Mouse (Mus musculus) adrenal gland, postnatal 4 days (tissue): ENCODE measurements around the gene Egfem1. TPM values are rescaled to one million over a fixed set of nuclear protein-coding genes. Genes with fewer than 3 reads are reported as not detected.

Experiments
- DNase-seq, 2 experiments: peaks; one replicate each; pipeline ENCODE4 v3.0.0; 2021 to 2022; ENCODE audit warnings: low spot score in 2 of 2, mixed read lengths in 2 of 2
- total RNA-seq, 2 experiments: library from RNA; stranded (reverse); gene quantifications; 2 replicates each; pipeline ENCODE4 v1.2.3; 2021

Gene Egfem1
- total RNA-seq, 2 experiments from 2014 or later: 0.45 TPM

DNA sequence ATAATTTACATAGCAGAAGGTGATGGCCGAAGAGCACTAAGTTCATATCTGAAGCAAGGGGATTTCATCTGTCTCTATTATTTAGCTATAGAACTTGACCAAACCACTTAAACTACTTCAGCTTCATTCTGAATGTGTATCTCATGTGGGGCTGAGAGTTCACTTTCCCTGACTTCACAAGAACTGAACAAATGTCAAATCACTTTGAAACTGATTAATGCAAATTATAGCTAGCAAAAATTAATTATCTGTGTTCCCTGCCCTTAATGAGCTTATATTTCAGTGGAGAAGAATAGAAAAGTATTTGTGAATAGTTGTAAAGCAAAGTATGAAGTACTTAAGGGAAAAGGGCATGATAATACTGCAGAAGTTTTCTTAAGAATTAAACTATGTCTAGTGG is 481.3 kb downstream of the Egfem1 start:
- no peak for DNase-seq

DNA sequence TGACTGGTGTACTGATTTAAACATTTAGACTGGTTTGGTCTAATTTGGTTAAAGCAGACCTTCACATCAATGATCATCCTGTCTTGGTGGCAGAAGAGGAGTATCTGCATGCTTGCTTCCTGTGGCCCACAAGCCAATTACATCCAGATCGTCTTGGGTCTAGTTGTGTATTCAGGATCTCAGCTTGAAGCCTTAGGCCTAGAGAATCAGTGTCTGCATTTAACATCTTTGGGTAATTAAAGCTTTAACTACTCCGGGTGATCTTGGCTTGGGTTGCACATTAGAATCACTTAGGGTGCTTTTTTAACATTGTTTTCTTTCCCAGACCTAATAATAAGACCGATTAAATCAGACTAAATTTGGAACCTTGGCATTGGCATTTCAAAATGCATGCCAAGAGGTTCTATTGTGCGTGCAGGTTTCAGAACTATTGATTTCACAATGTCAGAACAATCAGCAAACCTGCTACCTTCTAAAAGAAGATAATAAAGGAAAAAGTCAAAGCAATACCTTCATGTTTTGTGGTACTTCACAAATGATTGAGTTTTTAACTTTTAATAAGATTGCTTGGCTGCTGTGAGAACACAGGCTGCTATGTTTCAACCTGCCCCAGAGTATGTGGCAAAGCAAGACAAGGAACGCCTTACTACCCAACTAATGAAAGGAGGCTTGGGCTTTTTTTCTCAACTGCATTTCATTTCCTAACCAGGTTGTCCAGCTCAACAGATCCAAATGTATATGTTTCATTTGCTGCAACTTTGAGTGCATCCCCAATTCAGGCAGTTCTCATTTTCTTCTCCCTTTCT is 496.4 kb downstream of the Egfem1 start:
- no peak for DNase-seq

DNA sequence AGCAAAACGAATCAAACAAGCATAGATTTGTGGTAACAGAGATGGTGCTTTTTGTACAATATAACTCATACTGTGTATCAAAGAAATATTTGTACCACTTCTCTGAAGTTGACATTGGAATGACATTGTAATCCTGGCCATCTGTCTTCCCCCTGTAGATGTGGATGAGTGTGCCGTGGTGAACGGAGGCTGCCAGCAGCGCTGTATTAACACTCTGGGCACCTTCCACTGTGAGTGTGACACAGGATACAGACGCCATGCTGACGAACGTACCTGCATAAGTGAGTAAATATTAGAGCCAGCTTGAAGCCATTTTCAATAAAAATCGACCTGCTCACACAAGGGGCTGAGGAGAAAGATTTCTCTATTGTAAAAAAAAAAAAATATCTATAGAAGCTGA is 500.9 kb downstream of the Egfem1 start:
- DNase-seq: no peak

DNA sequence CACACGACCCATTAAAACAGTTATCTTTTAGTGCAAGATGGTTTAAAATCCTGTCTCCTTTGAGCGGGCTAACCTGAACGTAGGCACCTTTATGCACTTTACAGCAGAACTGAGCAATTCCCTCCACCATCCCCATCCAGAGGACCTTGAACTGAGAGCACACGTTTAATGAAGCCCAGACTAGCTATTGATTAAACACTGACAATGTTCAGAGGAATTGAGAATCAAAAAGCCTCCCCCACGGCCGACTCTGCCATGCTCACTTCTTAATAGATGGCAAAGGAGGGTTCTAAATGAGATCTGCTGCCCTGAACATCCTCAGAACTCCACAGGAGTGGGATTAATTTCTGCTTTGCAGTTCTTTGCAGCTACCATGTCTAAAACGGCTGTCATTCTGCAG is 520.3 kb downstream of the Egfem1 start:
- DNase-seq: no peak

DNA sequence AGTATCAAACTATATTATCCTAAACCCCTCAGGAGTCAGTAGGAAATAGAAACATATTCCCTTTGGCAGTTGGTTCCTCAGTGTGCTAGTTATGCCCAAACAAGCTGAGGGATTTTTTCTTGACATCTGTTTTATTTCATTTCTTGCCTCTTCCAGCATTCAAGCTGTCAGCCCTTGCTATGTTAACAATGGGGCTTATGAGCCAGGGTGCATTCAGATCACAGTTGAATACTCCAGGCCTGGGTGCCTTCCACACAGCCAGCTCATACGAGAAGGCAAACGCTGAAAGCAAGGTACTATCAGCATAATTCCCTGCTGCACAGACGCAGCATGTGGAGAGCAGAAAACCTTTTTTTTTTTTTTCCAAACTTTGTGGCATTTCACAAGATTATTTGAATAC is 526.9 kb downstream of the Egfem1 start:
- no peak for DNase-seq

DNA sequence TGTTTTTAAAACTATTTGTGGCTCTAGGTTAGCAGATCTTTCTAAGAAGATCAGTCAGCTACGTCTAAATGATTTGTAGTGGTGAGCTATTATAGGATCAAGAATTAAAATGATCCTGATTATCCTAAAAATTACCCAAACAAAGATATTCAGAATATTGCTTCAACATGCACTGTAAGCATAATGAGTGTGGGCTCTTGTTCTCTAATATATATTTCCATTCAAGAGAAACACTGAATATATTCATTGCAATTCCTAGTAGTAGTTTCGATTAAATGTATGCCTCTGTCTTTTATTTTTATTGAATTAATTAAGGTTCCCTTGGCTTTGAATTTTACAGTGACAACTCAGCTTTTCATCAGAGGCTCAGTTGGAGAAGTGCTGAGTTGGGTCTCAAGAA is 527.4 kb downstream of the Egfem1 start:
- DNase-seq: no peak

DNA sequence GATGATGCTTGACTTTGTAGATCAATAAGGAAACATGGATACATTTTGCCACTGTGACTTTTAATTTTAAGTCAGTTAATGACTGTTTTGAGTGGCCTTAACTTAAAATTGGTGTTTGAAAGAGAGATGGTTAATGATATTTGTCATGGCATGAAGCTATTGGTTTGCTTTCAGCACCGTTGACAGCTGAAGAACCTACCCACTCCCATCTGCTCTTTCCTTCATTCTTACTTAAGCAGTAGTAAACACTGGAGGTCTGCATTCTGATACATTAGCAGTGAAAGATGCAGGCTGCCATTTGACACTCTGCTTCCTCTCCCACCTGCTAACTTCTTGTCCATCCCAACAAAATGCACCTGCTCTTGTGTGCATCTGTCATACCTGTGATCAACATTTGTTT is 537.8 kb downstream of the Egfem1 start:
- no peak for DNase-seq

DNA sequence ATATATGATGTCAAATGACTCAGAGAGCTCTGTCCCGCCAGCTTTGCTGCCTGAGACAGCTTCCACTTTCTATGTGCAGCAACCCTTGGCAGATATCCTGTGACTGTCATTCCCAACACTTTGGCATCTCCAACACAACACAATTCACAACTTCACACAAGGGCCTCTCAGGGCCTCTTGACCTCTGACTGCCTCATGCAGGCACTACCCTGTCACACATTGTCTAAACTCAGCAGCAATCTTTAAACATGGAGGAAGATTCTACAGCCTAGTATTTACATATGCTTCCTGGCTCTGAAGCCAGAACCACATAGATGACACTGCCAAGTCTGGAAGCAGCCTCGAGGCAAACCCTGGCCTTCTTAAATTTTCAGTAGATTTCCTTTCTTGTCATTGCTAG is 558.0 kb downstream of the Egfem1 start:
- DNase-seq: no peak

DNA sequence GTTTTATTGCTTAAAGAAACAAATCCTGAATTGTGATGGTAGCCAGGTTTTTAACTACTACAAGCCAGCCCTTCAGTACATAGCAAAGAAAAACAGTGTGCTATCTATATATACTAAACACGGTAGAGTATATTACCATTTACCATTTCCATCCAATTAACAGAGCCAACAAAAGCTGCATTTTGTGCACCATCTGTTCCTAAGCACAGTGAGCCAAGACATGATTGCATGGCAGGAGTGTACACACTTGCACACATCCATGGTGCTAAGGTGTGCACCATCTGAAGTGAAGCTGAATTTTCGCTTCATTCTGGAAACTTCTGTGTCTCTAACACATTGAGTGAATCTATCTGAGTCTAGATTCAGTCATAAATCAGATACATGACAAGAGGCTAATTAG is 585.0 kb downstream of the Egfem1 start:
- no peak for DNase-seq

DNA sequence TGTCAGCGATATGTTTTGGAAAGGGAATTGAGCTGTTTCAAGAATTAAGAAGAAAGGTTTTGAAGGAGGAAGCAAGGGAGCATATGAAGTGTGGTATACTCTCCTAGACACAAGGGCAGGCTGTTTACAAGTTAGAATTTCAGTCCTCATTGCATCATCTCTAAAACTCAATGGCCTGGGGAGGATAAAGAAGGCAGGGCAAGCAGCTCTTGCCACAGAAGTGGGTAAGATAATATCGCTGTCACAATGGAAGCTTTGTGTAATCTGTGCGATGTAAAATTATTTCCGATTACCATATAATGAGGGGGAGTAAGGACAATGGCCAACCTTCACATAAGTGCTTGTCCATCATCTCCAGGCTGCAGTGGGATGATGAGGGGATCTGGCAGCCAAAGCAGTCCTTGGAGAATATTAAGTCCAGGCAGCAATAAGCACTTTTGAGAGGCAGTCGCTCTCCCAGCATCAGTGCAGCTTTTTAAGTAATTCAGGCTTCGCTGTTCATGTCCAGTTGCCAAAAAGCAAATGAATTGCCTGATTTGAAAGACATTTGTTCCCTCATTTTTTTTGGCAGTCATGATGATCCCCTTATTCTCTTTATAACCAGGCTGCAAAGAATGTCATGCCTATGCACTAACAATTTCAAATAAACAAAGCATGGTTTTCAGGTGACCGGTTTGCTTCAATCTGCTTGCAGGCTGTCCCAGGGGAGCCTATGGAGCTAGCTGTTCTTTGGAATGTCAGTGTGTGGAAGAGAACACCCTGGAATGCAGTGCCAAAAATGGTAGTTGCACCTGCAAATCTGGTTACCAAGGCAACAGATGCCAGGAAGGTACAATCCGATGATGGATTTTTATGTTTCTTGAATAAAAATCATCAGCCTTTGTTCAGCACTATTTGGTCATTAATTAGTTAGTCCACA is 607.8 kb downstream of the Egfem1 start:
- DNase-seq: no peak

DNA sequence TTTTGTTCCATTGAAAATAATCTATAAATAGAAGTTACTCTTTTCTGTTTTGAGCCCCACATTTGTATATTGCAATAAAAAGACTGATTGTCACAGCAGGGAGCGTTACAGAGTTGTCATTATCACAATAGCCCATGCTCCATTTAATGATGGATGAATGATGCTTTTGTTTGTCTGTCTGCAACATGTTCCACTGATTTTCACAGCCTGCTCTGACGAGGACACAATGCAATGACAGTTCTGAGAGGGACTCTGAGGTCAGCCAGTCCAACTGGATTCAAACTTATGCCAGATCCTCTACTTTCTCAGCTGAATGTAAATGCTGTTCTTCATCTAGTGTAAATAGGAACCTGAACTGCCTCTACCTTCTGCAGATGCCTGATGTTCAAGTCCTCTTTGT is 619.3 kb downstream of the Egfem1 start:
- DNase-seq: no peak

DNA sequence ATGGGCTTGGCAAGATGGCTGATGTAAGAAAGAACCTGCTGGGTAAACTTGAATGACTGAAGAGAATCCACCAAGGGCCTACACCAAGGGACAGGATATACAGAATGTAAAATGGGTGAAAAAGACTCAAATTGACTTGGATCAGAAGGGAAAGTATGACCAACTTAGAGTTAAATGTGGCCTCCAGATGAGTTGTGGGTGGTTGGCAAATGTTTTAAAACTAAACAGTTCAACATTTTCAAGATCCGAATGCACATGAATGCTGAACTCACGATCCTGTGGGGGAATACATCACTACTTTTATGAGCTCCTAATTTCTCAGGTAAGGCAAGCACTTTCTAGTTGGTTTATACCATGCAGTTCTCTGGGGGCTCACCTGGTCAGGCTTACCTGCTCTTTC is 625.0 kb downstream of the Egfem1 start:
- DNase-seq: no peak

DNA sequence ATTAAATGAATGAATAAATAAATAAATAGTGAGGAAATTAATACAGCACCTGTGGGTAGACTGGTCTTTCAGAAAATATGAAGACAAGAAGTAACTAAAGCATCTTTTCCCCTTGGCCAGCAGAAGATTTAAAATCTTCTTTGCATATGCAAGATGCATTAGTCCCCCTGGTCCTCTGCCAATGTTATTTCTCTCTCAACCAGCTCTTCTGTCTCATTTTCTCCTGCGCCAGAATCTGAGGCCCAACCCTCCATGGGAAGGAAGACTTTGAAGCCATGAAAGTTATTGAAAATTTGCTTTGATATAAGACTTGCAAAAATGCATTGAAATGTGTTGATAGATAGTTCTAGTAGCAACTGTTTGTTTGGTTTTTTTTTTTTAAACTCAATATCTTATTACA is 625.6 kb downstream of the Egfem1 start:
- no peak for DNase-seq

DNA sequence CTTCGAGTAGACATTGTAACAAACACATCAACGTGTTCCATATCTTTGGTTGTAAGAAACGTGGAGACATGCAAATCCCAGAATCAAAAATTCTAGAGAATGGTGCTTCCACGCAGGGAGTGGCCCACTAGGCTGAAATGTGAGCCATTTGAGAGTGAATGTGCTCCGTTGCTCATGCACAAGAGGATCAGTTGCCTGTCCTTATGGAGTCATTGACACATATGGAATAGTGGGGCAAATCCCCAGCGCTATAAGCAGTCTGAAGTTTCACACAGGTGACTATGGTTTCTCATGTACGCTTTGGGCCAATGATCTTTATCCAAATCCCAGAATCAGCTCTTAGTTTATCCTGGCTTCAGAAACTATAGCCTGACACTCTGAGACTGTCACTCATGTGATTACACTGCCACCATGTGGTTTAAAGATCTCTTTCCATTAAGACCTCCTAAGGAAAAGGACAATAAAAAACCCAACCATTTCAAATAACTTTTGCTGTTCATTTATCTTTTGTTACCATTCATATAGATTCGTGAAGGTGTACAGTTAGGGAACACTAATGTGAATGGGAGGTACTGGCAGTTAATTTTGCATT is 644.6 kb downstream of the Egfem1 start:
- no peak for DNase-seq

DNA sequence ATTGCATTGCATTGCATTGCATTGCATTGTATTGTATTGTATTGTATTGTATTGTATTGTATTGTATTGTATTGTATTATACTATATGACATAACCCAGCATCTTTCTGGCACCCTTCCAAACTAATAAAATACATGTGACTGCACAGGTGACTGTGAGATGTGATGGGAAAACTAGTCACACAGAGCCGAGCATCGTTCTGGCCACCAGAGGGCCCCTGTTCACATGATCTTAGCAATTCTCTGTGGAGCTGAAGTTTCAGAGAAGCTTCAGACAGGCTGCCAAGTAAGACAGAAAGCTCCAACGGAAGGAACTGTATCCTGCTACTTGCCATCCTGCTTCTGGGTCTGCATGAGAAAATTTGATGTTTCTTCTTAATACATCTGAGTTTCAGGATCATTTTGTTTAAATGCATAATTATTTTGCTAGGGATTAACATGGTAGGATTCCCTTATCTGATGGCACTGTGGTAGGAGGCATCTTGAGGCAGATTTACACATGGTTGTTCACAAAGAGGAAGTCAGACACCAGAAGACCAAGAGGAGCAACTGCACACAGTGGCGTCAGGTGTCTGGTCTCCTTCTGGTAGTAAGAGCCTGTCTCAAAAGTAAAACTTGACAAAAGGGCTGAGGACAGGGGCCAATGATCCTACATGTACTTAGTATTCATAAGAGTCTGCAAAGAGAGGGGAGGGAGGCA is 648.4 kb downstream of the Egfem1 start:
- DNase-seq: no peak

DNA sequence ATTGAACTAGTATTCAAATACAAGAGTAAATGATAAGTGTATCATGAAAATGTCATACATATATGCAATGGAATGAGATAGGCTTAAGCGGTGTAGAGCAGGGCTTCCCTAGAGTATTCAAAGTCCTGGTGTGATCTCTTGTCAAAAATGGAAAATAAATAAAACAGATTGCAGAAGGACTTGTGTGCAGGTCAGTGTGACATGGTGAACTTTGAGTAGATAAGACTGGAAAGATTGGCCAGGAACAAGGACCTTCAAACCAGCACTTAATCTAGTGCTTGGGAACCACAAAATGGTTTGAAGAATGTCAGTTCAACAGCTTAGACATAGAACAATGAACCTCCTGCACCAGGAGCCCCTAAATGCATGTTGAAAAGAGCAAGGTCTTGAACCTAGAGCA is 649.7 kb downstream of the Egfem1 start:
- no peak for DNase-seq

DNA sequence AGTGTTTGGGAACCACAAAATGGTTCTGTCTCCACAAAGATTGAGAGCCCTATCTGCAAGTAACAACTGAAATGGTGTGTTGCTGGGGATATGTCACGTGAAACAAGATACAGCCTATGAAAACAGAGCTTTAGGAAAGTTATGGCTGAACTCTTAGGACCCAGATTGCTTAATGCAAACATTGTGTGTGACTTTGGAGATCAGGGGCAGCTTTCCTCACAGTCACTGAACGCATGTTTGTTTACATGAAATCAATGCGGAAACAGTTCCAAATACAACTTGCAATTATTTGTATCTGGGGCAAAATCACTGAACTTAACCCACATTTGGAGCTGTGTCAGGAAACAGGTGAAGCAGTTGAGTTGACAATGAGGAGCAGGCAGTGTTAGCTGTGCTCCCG is 650.8 kb downstream of the Egfem1 start:
- DNase-seq: no peak

DNA sequence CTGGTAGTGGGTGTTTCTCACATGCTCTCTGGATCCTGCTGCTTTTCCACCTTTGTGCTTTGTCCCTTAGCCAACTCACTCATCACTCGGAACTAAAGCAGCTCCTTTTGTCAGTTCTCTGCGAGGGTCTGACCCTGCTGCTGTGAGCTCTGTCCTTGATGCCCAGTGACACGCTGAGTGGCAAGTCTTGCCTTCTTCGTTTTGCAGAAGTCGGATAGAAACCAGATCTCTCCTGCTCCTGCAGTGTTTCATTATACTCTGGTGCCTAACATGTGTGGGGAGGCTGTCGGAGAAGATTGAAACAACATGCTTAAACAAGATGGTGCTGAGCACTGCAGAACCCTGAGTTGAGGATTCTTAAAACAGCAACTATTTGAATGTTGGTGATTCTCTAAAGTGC is 652.4 kb downstream of the Egfem1 start:
- no peak for DNase-seq

DNA sequence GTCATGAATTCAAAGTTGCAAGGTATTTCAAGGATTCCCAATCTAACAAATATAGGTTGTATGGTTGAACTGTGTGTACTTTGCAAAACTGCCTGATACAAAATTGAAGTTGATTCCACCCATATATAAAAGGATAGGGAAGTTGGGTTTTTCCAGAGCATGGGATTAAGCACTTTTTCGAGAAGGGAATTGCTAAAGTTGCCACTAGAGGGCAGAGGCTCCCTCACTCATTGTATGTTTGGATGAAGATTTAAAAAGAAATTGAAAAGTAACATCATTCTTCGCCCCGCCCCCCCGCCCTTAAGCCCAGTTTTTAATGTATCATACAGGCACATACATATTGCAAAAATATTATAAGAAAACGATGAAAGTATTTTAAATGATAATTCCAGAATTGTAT is 657.5 kb downstream of the Egfem1 start:
- DNase-seq: no peak
